Mouse (Mus musculus) CH12.LX (cell line): Measurements from ENCODE around the gene Pacs1.

Experiments
- E2F4 ChIP-seq: IDR thresholded peaks from 2 replicates; pipeline ENCODE4 v1.6.1; 2011; ENCODE audit warnings: low read depth, low read length, improper control_type of control experiment; ENCODE audit not compliant: insufficient replicate concordance
- POLR2A ChIP-seq: IDR thresholded peaks from 2 replicates; pipeline ENCODE4 v1.6.1; 2011; ENCODE audit warnings: low read depth, mild to moderate bottlenecking, improper control_type of control experiment, low read length
- RCOR1 ChIP-seq: conservative IDR thresholded peaks from 2 replicates; pipeline ENCODE4 v1.6.1; 2012; ENCODE audit warnings: low read depth, mild to moderate bottlenecking, inconsistent platforms, low read length, improper control_type of control experiment
- ZNF384 ChIP-seq: IDR thresholded peaks from 2 replicates; pipeline ENCODE4 v1.6.1; 2012; ENCODE audit warnings: low read depth, low read length, improper control_type of control experiment, inconsistent platforms

GRCm38 (mm10) chr19:5272326-5272795 lies 558 bp downstream of the Pacs1 start:
- TF ChIP-seq ZNF384: no peak
- no peak for TF ChIP-seq POLR2A
- no peak for TF ChIP-seq RCOR1
- no peak for TF ChIP-seq E2F4
